In genomic region chr7:68748361-68748760, GRCm38 (mm10) we compare ENCODE assay signal across 8 mouse cellular contexts. TPM values are rescaled to one million over a fixed set of nuclear protein-coding genes. Genes with fewer than 3 reads are reported as not detected.
DNase-seq lines count a peak whose midpoint lies in the region; TF ChIP-seq lines count a peak whose summit lies in the region.

No protein-coding gene starts in this region.

- no peak overlapping the region for H3K27ac ChIP-seq in ES-E14 (ENCODE audit: insufficient read depth, low read depth, low read length, poor library complexity, severe bottlenecking)
- H3K27ac ChIP-seq in cerebellum, adult 2 months (ENCODE audit: insufficient read depth, low read length), result no peak overlapping the region

- no peaks in the 10 kb centered on the region for H3K9me3 ChIP-seq in ES-E14 (ENCODE audit: control insufficient read depth, insufficient read depth, low read depth, low read length)

- no peak for TF ChIP-seq CTCF in cerebellum, adult 2 months (IDR thresholded peaks at IDR 0.05; ENCODE audit: borderline replicate concordance, insufficient read depth, low read depth, low read length)

- peak overlapping the region; percentile 67 to 75 for H3K4me3 ChIP-seq in ES-E14 (ENCODE audit: insufficient read depth in 1 of 2, low read depth in 1 of 2, low read length in 2 of 2, poor library complexity in 1 of 2, severe bottlenecking in 1 of 2)
- peak overlapping the region; percentile 64 for H3K4me3 ChIP-seq in cerebellum, adult 2 months (replicated peaks; ENCODE audit: insufficient read depth, low read depth, low read length)

- H3K9ac ChIP-seq in ES-E14 (ENCODE audit: insufficient read depth, low read depth, low read length, poor library complexity, severe bottlenecking), result peak overlapping the region; percentile 77

- H3K4me1 ChIP-seq in ES-E14 (ENCODE audit: control insufficient read depth in 2 of 2, insufficient read depth in 2 of 2, low read length in 2 of 2, poor library complexity in 1 of 2), result 0 out of 4 replicates have a peak, but pooled peaks cover 0 to 2% of the 10 kb centered on the region in 2 experiments
- H3K4me1 ChIP-seq in cerebellum, adult 2 months (ENCODE audit: control insufficient read depth, insufficient read depth, low read length), result no peaks in the 10 kb centered on the region

- intact Hi-C loops in left cerebral cortex, postnatal 10 days (cut with DNase I), result no loop called here

- no peak for DNase-seq in ES-E14 (ENCODE audit: low read depth, low spot score)
- peak; percentile 51 to 57 for DNase-seq in cerebellum, adult 2 months
- peak; percentile 19 for DNase-seq in forelimb bud, embryonic 11.5 days (ENCODE audit: low read depth, low spot score)
- DNase-seq in induced T-regulatory cell, adult 2 months (ENCODE audit: low read depth), result peak; percentile 41
- DNase-seq in left cerebral cortex, postnatal 10 days (ENCODE audit: extremely low spot score in 1 of 2, low spot score in 2 of 2), result peak; percentile 29 to 56
- DNase-seq in lung, postnatal 36 days, result peak; percentile 61
- peak; percentile 18 to 20 for DNase-seq in right cerebral cortex, postnatal 36 days (ENCODE audit: low spot score in 2 of 2)
- DNase-seq in adrenal gland, postnatal 10 days, result no peak

- in situ Hi-C loops in ES-E14 (cut with MboI; ENCODE audit: low sequenced_read_pairs in 2 of 2, unreplicated experiment in 2 of 2), result no loop called here

- TF ChIP-seq POLR2A in cerebellum, adult 2 months (IDR thresholded peaks at IDR 0.05; ENCODE audit: borderline replicate concordance, insufficient read depth, low read length), result no peak

- WGBS in cerebellum, adult 2 months, result 15% methylated on average over 8 of the region's 8 CpGs

- H3K36me3 ChIP-seq in ES-E14 (ENCODE audit: control insufficient read depth, insufficient read depth, low read length, poor library complexity, severe bottlenecking), result peaks cover 3% of the 10 kb centered on the region

- no peaks in the 10 kb centered on the region for H3K27me3 ChIP-seq in cerebellum, adult 2 months (ENCODE audit: control insufficient read depth, insufficient read depth, low read length)

TF ChIP-seq in ES-E14, 5 proteins besides CTCF, POLR2A, EP300 and RAD21:
- TF ChIP-seq CHD2 (IDR thresholded peaks at IDR 0.05; ENCODE audit: low read depth, low read length) (no peak), HCFC1 (IDR thresholded peaks at IDR 0.05; ENCODE audit: borderline replicate concordance, insufficient read depth, low read length) (no peak), ZNF384 (IDR thresholded peaks at IDR 0.05; ENCODE audit: low read depth, low read length) (no peak), ZC3H11A (IDR thresholded peaks at IDR 0.05; ENCODE audit: borderline replicate concordance, low read depth, low read length) (no peak), MAFK (IDR thresholded peaks at IDR 0.05; ENCODE audit: insufficient read depth, low read depth, low read length) (no peak)
TF ChIP-seq in ES-E14: peak in this region for 0.

RNA-seq across cellular contexts. Expression of gene Arrdc4, which starts 0.7 kb away (rescaled TPM):
- 40.6 and 41.9 TPM in 2 replicates for total RNA-seq in ES-E14 (2012; rRNA removed)
- 3.7 and 4.6 TPM in 2 replicates for polyA plus RNA-seq in cerebellum, adult 2 months (2012; rRNA removed)
- 10 to 100 TPM; 23.7 to 28.7 TPM for total RNA-seq in left cerebral cortex, postnatal 10 days (2021)
- 10 to 100 TPM; 20.1 to 25.6 TPM for total RNA-seq in adrenal gland, postnatal 10 days (2021)

Comparison
In these comparisons a context has a peak if more than half of its experiments do, and no peak if none do; other contexts are left out.
1. DNase-seq: peak in cerebellum, adult 2 months (2 of 2), forelimb bud, embryonic 11.5 days (single experiment), induced T-regulatory cell, adult 2 months (single experiment), left cerebral cortex, postnatal 10 days (2 of 2), lung, postnatal 36 days (single experiment) and right cerebral cortex, postnatal 36 days (2 of 2); none in ES-E14 (single experiment) and adrenal gland, postnatal 10 days (single experiment).